Mouse (Mus musculus) liver, adult 2 months (tissue): ENCODE measurements around the gene Hspa1l. TPM values are rescaled to one million over a fixed set of nuclear protein-coding genes. Genes with fewer than 3 reads are reported as not detected.

Experiments
- DNase-seq: peaks from one replicate; pipeline ENCODE4 v3.0.0-alpha.2; 2011; ENCODE audit warnings: low read depth, low spot score; ENCODE audit errors: extremely low read depth
- H3K27ac ChIP-seq: fragments of 200-500 bp; replicated peaks from 2 replicates; pipeline ENCODE4 v1.5.1; 2012; ENCODE audit warnings: low read depth, mild to moderate bottlenecking, control low read depth, inconsistent platforms, low read length; ENCODE audit not compliant: insufficient read depth
- H3K27me3 ChIP-seq: fragments of 200-500 bp; 2 replicates; pipeline ENCODE4 v1.6.1; 2012; ENCODE audit warnings: mild to moderate bottlenecking, moderate library complexity, low read length, inconsistent platforms; ENCODE audit not compliant: control insufficient read depth, insufficient read depth
- H3K36me3 ChIP-seq: fragments of 200-500 bp; 2 replicates; pipeline ENCODE4 v1.6.1; 2012; ENCODE audit warnings: low read length, inconsistent platforms; ENCODE audit not compliant: control insufficient read depth, insufficient read depth
- H3K4me1 ChIP-seq: fragments of 200-500 bp; 2 replicates; pipeline ENCODE4 v1.6.1; 2011; ENCODE audit warnings: low read length; ENCODE audit not compliant: control insufficient read depth, insufficient read depth
- H3K4me3 ChIP-seq: fragments of 200-500 bp; 2 replicates; pipeline ENCODE4 v1.5.1; 2011; ENCODE audit warnings: low read depth, mild to moderate bottlenecking, control low read depth, low read length, moderate library complexity; ENCODE audit not compliant: insufficient read depth
- H3K79me2 ChIP-seq: fragments of 200-500 bp; 2 replicates; pipeline ENCODE4 v1.6.1; 2012; ENCODE audit warnings: inconsistent platforms, mild to moderate bottlenecking, low read length, moderate library complexity; ENCODE audit not compliant: control insufficient read depth, insufficient read depth
- H3K9ac ChIP-seq: fragments of 200-500 bp; 2 replicates; pipeline ENCODE4 v1.6.1; 2012; ENCODE audit warnings: low read depth, mild to moderate bottlenecking, control low read depth, inconsistent platforms, low read length
- CTCF ChIP-seq: fragments of 200-500 bp; IDR thresholded peaks from 2 replicates; pipeline ENCODE4 v1.5.1; 2011; ENCODE audit warnings: low read depth, low read length, control low read depth
- POLR2A ChIP-seq: fragments of 200-500 bp; IDR thresholded peaks from 2 replicates; pipeline ENCODE4 v1.6.1; 2011; ENCODE audit warnings: low read length, control low read depth; ENCODE audit not compliant: insufficient read depth; ENCODE audit errors: extremely low read depth
- WGBS: fragments of 180-500 bp; shearing (Covaris S2); methylation state at CpG from one replicate; pipeline ENCODE4 v1.1.7; 2018; 5-methylcytosine and 5-hydroxymethylcytosine counted together
- polyA plus RNA-seq: library from polyadenylated mRNA; depleted of rRNA; stranded (reverse); fragments of >200 nt; gene quantifications from 2 replicates; pipeline ENCODE4 v1.2.3, GENCODE M21; 2012
- total RNA-seq: library from RNA; depleted of rRNA; stranded (reverse); fragments of >200 nt; gene quantifications from 2 replicates; pipeline ENCODE4 v1.2.3, GENCODE M21; 2014

Gene Hspa1l
- total and polyA plus RNA-seq, 2 experiments = 0.18 TPM; not detected in 1

DNA sequence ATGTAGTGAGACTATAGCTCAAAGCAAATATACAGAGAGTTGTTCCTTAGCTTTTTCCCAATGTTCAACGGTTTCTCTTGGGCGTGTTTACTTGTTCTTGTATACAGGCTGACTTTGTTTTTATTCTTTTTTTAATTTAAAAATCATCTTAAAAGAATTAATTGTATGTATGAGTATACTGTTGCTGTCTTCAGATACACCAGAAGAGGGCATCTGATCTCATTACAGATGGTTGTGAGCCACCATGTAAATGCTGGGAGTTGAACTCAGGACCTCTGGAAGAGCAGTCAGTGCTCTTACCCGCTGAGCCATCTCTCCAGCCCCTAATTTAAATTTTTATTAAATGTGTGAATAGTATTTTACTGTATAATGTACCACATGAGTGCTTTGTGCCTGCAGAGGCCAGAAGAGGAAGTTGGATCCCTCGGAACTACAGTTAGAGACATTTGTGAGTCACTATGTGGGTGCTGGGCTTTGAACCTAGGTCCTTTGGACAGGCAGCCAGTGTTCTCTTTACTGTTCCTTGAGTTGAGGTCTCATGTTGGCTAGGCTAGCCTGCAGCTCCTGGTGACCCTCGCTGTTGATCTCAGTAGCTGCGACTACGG is 35.0 kb downstream of the Hspa1l start:
- TF ChIP-seq CTCF (no peak), POLR2A (no peak)
- Histone ChIP-seq H3K9ac (no peak overlapping the region), H3K27ac (no peak overlapping the region), H3K79me2 (no peaks in the 10 kb centered on the region), H3K4me3 (no peak overlapping the region), H3K4me1 (no peaks in the 10 kb centered on the region), H3K36me3 (peaks cover 6% of the 10 kb centered on the region; the same call in 1 of the 2 replicates), H3K27me3 (no peaks in the 10 kb centered on the region)
- no peak for DNase-seq
- WGBS = 96% methylated on average over 7 of the region's 7 CpGs

DNA sequence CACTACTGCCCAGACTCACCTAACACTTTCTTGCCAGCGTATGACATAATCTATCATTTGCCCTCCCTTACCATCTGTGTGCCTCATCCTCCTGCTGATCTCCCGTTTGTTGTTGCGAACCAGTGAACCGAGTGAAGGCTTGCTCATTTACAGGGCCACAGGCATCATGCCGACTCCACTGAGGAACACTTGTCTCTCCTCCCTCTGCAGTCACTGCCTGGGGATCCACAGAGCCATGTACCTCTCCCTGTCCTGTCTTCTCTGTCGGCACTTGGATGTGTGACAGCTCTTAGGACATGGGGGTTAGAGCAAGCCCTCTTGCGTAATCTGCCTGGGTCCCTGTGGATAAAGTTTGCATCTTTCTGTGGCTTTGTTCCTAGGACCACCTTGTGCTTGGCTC is 37.1 kb downstream of the Hspa1l start:
- Histone ChIP-seq H3K36me3 (peaks cover 6% of the 10 kb centered on the region; the same call in 1 of the 2 replicates), H3K27me3 (no peaks in the 10 kb centered on the region), H3K9ac (no peak overlapping the region), H3K4me3 (no peak overlapping the region), H3K4me1 (no peaks in the 10 kb centered on the region), H3K27ac (no peak overlapping the region), H3K79me2 (no peaks in the 10 kb centered on the region)
- TF ChIP-seq POLR2A (no peak), CTCF (no peak)
- no peak for DNase-seq
- 77% methylated on average over 7 of the region's 7 CpGs for WGBS

DNA sequence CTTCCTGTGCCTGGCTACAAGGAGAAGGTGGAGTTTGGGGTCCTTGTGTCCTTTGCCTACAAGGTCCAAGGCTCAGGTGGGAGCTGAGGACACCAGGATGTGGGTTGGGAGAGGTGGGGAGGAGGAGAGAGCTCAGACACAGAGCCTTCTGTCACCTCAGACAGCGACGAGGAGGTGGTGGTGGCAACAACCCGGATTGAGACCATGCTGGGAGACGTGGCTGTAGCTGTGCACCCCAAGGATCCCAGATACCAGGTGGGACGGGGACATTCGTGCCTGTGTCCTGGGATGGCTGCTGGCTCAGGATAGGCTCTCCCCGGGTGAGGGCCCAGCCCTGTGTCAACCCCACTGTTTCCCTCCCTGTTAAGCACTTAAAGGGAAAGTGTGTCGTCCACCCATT is 38.9 kb downstream of the Hspa1l start:
- TF ChIP-seq CTCF (no peak), POLR2A (no peak)
- H3K36me3 ChIP-seq = peaks cover 5% of the 10 kb centered on the region; the same call in 1 of the 2 replicates
- H3K27me3 ChIP-seq = no peaks in the 10 kb centered on the region
- no peaks in the 10 kb centered on the region for H3K4me1 ChIP-seq
- 95% methylated on average over 8 of the region's 8 CpGs for WGBS
- no peak overlapping the region for H3K27ac ChIP-seq
- H3K79me2 ChIP-seq = no peaks in the 10 kb centered on the region
- no peak overlapping the region for H3K9ac ChIP-seq
- no peak for DNase-seq
- H3K4me3 ChIP-seq = no peak overlapping the region

DNA sequence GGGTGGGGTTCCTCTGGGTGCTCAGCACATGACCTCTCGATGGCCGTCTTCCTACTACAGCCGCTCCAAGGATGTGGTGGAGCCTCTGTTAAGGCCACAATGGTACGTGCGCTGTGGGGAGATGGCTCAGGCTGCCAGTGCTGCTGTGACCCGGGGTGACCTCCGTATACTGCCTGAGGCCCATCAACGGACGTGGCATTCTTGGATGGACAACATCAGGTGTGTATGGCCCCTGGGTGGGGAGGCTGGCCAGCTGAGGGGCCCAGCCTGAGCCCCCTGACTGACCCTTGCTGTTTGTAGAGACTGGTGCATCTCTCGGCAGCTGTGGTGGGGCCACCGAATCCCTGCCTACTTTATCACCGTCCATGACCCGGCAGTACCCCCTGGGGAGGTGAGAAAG is 39.9 kb downstream of the Hspa1l start:
- Histone ChIP-seq H3K36me3 (peaks cover 5% of the 10 kb centered on the region; the same call in 1 of the 2 replicates), H3K4me3 (no peak overlapping the region), H3K4me1 (no peaks in the 10 kb centered on the region), H3K79me2 (no peaks in the 10 kb centered on the region), H3K9ac (no peak overlapping the region), H3K27ac (no peak overlapping the region), H3K27me3 (no peaks in the 10 kb centered on the region)
- DNase-seq = no peak
- TF ChIP-seq POLR2A = no peak
- no peak for TF ChIP-seq CTCF
- 89% methylated on average over 13 of the region's 13 CpGs for WGBS

DNA sequence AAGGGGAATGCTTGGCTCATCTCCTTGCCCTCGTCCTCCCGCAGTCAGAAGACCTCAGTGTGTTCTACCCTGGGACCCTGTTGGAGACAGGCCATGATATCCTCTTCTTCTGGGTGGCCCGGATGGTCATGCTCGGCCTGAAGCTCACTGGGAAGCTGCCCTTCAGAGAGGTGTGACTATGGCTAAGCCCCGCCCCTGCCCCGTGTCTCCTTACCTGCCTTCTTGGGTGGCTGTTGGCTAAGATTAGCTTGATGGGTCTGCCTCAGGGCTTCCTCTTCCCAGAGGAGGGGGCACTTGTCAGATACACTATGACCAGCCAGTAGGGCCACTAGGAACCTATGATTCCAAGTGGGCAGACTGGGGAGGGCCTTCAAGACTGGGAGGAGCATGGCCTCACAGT is 40.7 kb downstream of the Hspa1l start:
- no peak overlapping the region for H3K9ac ChIP-seq
- no peaks in the 10 kb centered on the region for H3K4me1 ChIP-seq
- H3K79me2 ChIP-seq = no peaks in the 10 kb centered on the region
- H3K27me3 ChIP-seq = no peaks in the 10 kb centered on the region
- TF ChIP-seq POLR2A (no peak), CTCF (no peak)
- 87% methylated on average over 6 of the region's 6 CpGs for WGBS
- DNase-seq = no peak
- H3K36me3 ChIP-seq = peaks cover 2% of the 10 kb centered on the region; the same call in 1 of the 2 replicates
- no peak overlapping the region for H3K27ac ChIP-seq
- no peak overlapping the region for H3K4me3 ChIP-seq

DNA sequence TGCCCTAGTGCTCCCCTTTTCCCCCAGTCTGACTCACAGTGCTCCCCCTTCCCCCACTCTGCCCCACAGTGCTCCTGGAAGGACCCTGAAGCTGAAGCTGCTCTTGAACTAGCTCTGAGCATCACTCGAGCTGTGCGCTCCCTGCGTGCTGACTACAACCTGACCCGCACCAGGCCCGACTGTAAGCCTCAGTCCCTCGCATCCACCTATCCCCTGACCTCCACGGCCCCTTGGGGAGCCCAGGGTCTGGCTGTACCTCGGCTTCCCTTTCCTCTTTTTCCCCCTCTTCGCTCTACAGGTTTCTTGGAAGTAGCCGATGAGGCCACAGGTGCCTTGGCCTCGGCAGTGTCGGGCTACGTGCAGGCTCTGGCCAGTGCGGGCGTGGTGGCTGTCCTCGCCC is 42.8 kb downstream of the Hspa1l start:
- Histone ChIP-seq H3K27me3 (no peaks in the 10 kb centered on the region), H3K27ac (no peak overlapping the region), H3K79me2 (no peaks in the 10 kb centered on the region), H3K4me3 (no peak overlapping the region), H3K36me3 (no peaks in the 10 kb centered on the region; the same call in 1 of the 2 replicates), H3K4me1 (no peaks in the 10 kb centered on the region), H3K9ac (no peak overlapping the region)
- no peak for DNase-seq
- whole genome bisulfite sequencing = 97% methylated on average over 16 of the region's 16 CpGs
- TF ChIP-seq CTCF (no peak), POLR2A (no peak)
